29 mouse cellular contexts compared by ENCODE assay signal in genomic region chr10:33088403-33088802, GRCm38 (mm10). TPM values are rescaled to one million over a fixed set of nuclear protein-coding genes. Genes with fewer than 3 reads are reported as not detected.
A peak's percentile ranks its signal among the peaks of the same experiment; 100 is the strongest.
DNase-seq lines count a peak whose midpoint lies in the region; ATAC-seq and TF ChIP-seq lines count a peak whose summit lies in the region.
"Had no signal": no experiment of that assay in that cellular context is flagged by ENCODE, and none has a peak within 500 bp of the region (broad histone marks: within the 10 kb centered on the region; RNA-seq: fewer than 3 reads in every experiment).

No protein-coding gene starts in this region.

- H3K9ac ChIP-seq in limb, embryonic 14.5 days (ENCODE audit: low read depth, low read length, severe bottlenecking): no peak overlapping the region
- H3K9ac ChIP-seq in ES-E14 (ENCODE audit: insufficient read depth, low read depth, low read length, poor library complexity, severe bottlenecking): no peak overlapping the region
- no peak overlapping the region for H3K9ac ChIP-seq in midbrain, embryonic 15.5 days
- H3K9ac ChIP-seq: embryonic facial prominence, embryonic 15.5 days; forebrain, embryonic 15.5 days; heart, embryonic 15.5 days; limb, embryonic 15.5 days; liver, embryonic 14.5 days; lung, embryonic 15.5 days had no signal

- DNase-seq in limb, embryonic 14.5 days (ENCODE audit: low spot score): peak; percentile 8
- DNase-seq in limb, embryonic 10.5 days (ENCODE audit: low spot score): no peak
- DNase-seq in ES-E14 (ENCODE audit: low read depth, low spot score): peak; percentile 35
- DNase-seq in Muller cell, postnatal 12 days (ENCODE audit: inconsistent ontology term): peak; percentile 14
- no peak for DNase-seq in urinary bladder, postnatal 36 days (ENCODE audit: low spot score in 2 of 2)
- no peak for DNase-seq in cerebellum, adult 11-12 months
- DNase-seq: adrenal gland, adult 8-10 months; cerebellum, adult 8-10 months; cerebellum, postnatal 36 days; gastrocnemius, postnatal 36 days; kidney, adult 9 months; kidney, postnatal 36 days; lung, postnatal 36 days; retina, postnatal 1 day; right cerebral cortex, postnatal 25 days; spleen, adult 18-20 months had no signal

- H3K4me2 ChIP-seq in limb, embryonic 14.5 days (replicated peaks; ENCODE audit: low read depth, low read length, severe bottlenecking): no peak overlapping the region
- H3K4me2 ChIP-seq in midbrain, embryonic 15.5 days: no peak overlapping the region
- H3K4me2 ChIP-seq: embryonic facial prominence, embryonic 15.5 days; forebrain, embryonic 15.5 days; heart, embryonic 15.5 days; limb, embryonic 15.5 days; lung, embryonic 15.5 days had no signal

- H3K27ac ChIP-seq in limb, embryonic 14.5 days (replicated peaks; ENCODE audit: low read depth, low read length): no peak overlapping the region
- H3K27ac ChIP-seq in limb, embryonic 10.5 days: no peak overlapping the region
- H3K27ac ChIP-seq in ES-E14 (ENCODE audit: insufficient read depth, low read depth, low read length, poor library complexity, severe bottlenecking): no peak overlapping the region
- no peak overlapping the region for H3K27ac ChIP-seq in midbrain, embryonic 15.5 days
- H3K27ac ChIP-seq: embryonic facial prominence, embryonic 15.5 days; forebrain, embryonic 15.5 days; hindbrain, postnatal 0 days; limb, embryonic 15.5 days; liver, embryonic 14.5 days; lung, embryonic 15.5 days had no signal

- no peaks in the 10 kb centered on the region for H3K36me3 ChIP-seq in limb, embryonic 14.5 days (ENCODE audit: control insufficient read depth, insufficient read depth, low read length)
- no peaks in the 10 kb centered on the region for H3K36me3 ChIP-seq in limb, embryonic 10.5 days
- no peaks in the 10 kb centered on the region for H3K36me3 ChIP-seq in ES-E14 (ENCODE audit: control insufficient read depth, insufficient read depth, low read length, poor library complexity, severe bottlenecking)
- no peaks in the 10 kb centered on the region for H3K36me3 ChIP-seq in midbrain, embryonic 15.5 days (replicated peaks)
- H3K36me3 ChIP-seq: embryonic facial prominence, embryonic 15.5 days; forebrain, embryonic 15.5 days; heart, embryonic 15.5 days; limb, embryonic 15.5 days; lung, embryonic 15.5 days had no signal

- H3K27me3 ChIP-seq in limb, embryonic 14.5 days (ENCODE audit: control insufficient read depth, insufficient read depth, low read length): no peaks in the 10 kb centered on the region
- H3K27me3 ChIP-seq in limb, embryonic 10.5 days (ENCODE audit: low read depth, poor library complexity, severe bottlenecking): no peaks in the 10 kb centered on the region
- H3K27me3 ChIP-seq in midbrain, embryonic 15.5 days (replicated peaks): no peaks in the 10 kb centered on the region
- H3K27me3 ChIP-seq: embryonic facial prominence, embryonic 15.5 days; forebrain, embryonic 15.5 days; heart, embryonic 15.5 days; limb, embryonic 15.5 days; lung, embryonic 15.5 days; Patski had no signal

- no peak for TF ChIP-seq POLR2A in limb, embryonic 14.5 days (IDR thresholded peaks at IDR 0.05; ENCODE audit: borderline replicate concordance, extremely low read depth, insufficient read depth, insufficient read length)

- H3K4me3 ChIP-seq in limb, embryonic 14.5 days (replicated peaks; ENCODE audit: low read length): no peak overlapping the region
- no peak overlapping the region for H3K4me3 ChIP-seq in limb, embryonic 10.5 days
- H3K4me3 ChIP-seq in ES-E14 (ENCODE audit: insufficient read depth in 1 of 2, low read depth in 1 of 2, low read length in 2 of 2, poor library complexity in 1 of 2, severe bottlenecking in 1 of 2): no peak overlapping the region
- no peak overlapping the region for H3K4me3 ChIP-seq in midbrain, embryonic 15.5 days
- H3K4me3 ChIP-seq: embryonic facial prominence, embryonic 15.5 days; forebrain, embryonic 15.5 days; heart, embryonic 15.5 days; limb, embryonic 15.5 days; lung, embryonic 15.5 days had no signal

- no peaks in the 10 kb centered on the region for H3K9me3 ChIP-seq in limb, embryonic 14.5 days (ENCODE audit: control insufficient read depth, low read length)
- H3K9me3 ChIP-seq in limb, embryonic 10.5 days (replicated peaks): no peaks in the 10 kb centered on the region
- H3K9me3 ChIP-seq in ES-E14 (ENCODE audit: control insufficient read depth, insufficient read depth, low read depth, low read length): no peaks in the 10 kb centered on the region
- no peaks in the 10 kb centered on the region for H3K9me3 ChIP-seq in midbrain, embryonic 15.5 days
- H3K9me3 ChIP-seq: embryonic facial prominence, embryonic 15.5 days; forebrain, embryonic 15.5 days; heart, embryonic 15.5 days; limb, embryonic 15.5 days; lung, embryonic 15.5 days had no signal

- in situ Hi-C loops in ES-E14 (cut with MboI; ENCODE audit: low sequenced_read_pairs in 2 of 2, unreplicated experiment in 2 of 2): no loop called here

- H3K4me1 ChIP-seq in limb, embryonic 14.5 days (ENCODE audit: control insufficient read depth, insufficient read depth, low read length): no peaks in the 10 kb centered on the region
- no peaks in the 10 kb centered on the region for H3K4me1 ChIP-seq in limb, embryonic 10.5 days
- no peaks in the 10 kb centered on the region for H3K4me1 ChIP-seq in ES-E14 (ENCODE audit: control insufficient read depth in 2 of 2, insufficient read depth in 2 of 2, low read length in 2 of 2, poor library complexity in 1 of 2)
- no peaks in the 10 kb centered on the region for H3K4me1 ChIP-seq in midbrain, embryonic 15.5 days
- H3K4me1 ChIP-seq: embryonic facial prominence, embryonic 15.5 days; limb, embryonic 15.5 days; lung, embryonic 15.5 days had no signal

- no peak for ATAC-seq in limb, embryonic 14.5 days (ENCODE audit: low FRiP score, low read depth)
- ATAC-seq in midbrain, embryonic 15.5 days (replicated peaks): peak; percentile 89
- ATAC-seq: activated CD4-positive, CD25-positive, alpha-beta regulatory T cell, adult 4 months; forebrain, embryonic 15.5 days; hindbrain, postnatal 0 days; intestine, embryonic 16.5 days; Patski had no signal

TF ChIP-seq in ES-E14, 5 proteins besides CTCF, POLR2A, EP300 and RAD21:
- no peak for TF ChIP-seq ZNF384 (IDR thresholded peaks at IDR 0.05; ENCODE audit: low read depth, low read length)
- TF ChIP-seq HCFC1 (IDR thresholded peaks at IDR 0.05; ENCODE audit: borderline replicate concordance, insufficient read depth, low read length): no peak
- TF ChIP-seq ZC3H11A (IDR thresholded peaks at IDR 0.05; ENCODE audit: borderline replicate concordance, low read depth, low read length): no peak
- TF ChIP-seq MAFK (IDR thresholded peaks at IDR 0.05; ENCODE audit: insufficient read depth, low read depth, low read length): no peak
- TF ChIP-seq CHD2 (IDR thresholded peaks at IDR 0.05; ENCODE audit: low read depth, low read length): no peak

RNA-seq across cellular contexts. Expression of gene Trdn, which starts 8.0 kb away (rescaled TPM):
- polyA plus RNA-seq in limb, embryonic 14.5 days (2012; rRNA removed): 2.0 and 2.4 TPM in 2 replicates
- 12.1 and 17.7 TPM in 2 replicates for polyA plus RNA-seq in limb, embryonic 14.5 days (2014; fragmentation: Nextera tagmentation; extraction: Ambion mirVana)
- polyA plus RNA-seq in limb, embryonic 10.5 days (2016; fragmentation: Nextera tagmentation; extraction: Ambion mirVana): 0.10 TPM in 1 of 2 replicates, not detected in the other
- total RNA-seq in ES-E14 (2012; rRNA removed): not detected in 2 replicates
- 0.17 TPM in 1 of 2 replicates, not detected in the other for polyA plus RNA-seq in midbrain, embryonic 15.5 days (2015; fragmentation: Nextera tagmentation; extraction: Ambion mirVana)
- total RNA-seq: adrenal gland, adult 8-10 months; hematopoietic stem cell, adult 5-6 weeks; megakaryocyte-erythroid progenitor cell, adult 5-6 weeks had no signal
- polyA plus RNA-seq: intestine, embryonic 16.5 days; liver, embryonic 14.5 days; Patski had no signal

Comparison
In these comparisons a context has a peak if more than half of its experiments do, and no peak if none do; other contexts are left out.
1. DNase-seq: peak in limb, embryonic 14.5 days (single experiment), ES-E14 (single experiment) and Muller cell, postnatal 12 days (single experiment); none in limb, embryonic 10.5 days (single experiment), urinary bladder, postnatal 36 days (0 of 2) and cerebellum, adult 11-12 months (single experiment).